Mouse (Mus musculus) embryonic facial prominence, embryonic 12.5 days (tissue): ENCODE results near the gene Gm20517. TPM values are rescaled to one million over a fixed set of nuclear protein-coding genes. Genes with fewer than 3 reads are reported as not detected.

Experiments
- ATAC-seq: fragments of 200-750 bp; cut with Nextera tagmentation; 2 replicates; pipeline ENCODE4 v1.8.0; 2017; ENCODE audit not compliant: insufficient number of reproducible peaks, insufficient read depth, low FRiP score, low TSS enrichment
- H3K27ac ChIP-seq: fragments of 300-500 bp; sonication (generic); 2 replicates; pipeline ENCODE4 v1.5.1; 2016; ENCODE audit warnings: mild to moderate bottlenecking
- H3K27me3 ChIP-seq: fragments of 300-500 bp; sonication (generic); 2 replicates; pipeline ENCODE4 v1.6.1; 2016; ENCODE audit warnings: mild to moderate bottlenecking, moderate library complexity
- H3K36me3 ChIP-seq: fragments of 300-500 bp; sonication (generic); 2 replicates; pipeline ENCODE4 v1.6.1; 2016; ENCODE audit warnings: mild to moderate bottlenecking
- H3K4me1 ChIP-seq: fragments of 300-500 bp; sonication (generic); 2 replicates; pipeline ENCODE4 v1.6.1; 2016
- H3K4me2 ChIP-seq: fragments of 300-500 bp; sonication (generic); replicated peaks from 2 replicates; pipeline ENCODE4 v1.6.1; 2016; ENCODE audit warnings: mild to moderate bottlenecking, moderate library complexity
- H3K4me3 ChIP-seq: fragments of 300-500 bp; sonication (generic); 2 replicates; pipeline ENCODE4 v1.5.1; 2016; ENCODE audit warnings: mild to moderate bottlenecking
- H3K9ac ChIP-seq: fragments of 300-500 bp; sonication (generic); 2 replicates; pipeline ENCODE4 v1.6.1; 2016; ENCODE audit warnings: mild to moderate bottlenecking, moderate library complexity
- H3K9me3 ChIP-seq: fragments of 300-500 bp; sonication (generic); 2 replicates; pipeline ENCODE4 v1.6.1; 2016; ENCODE audit warnings: mild to moderate bottlenecking, moderate library complexity
- WGBS: fragments of 180-500 bp; shearing (Covaris S2); methylation state at CpG from one replicate; pipeline ENCODE4 v1.1.7; 2016; 5-methylcytosine and 5-hydroxymethylcytosine counted together
- polyA plus RNA-seq: library from polyadenylated mRNA; unstranded; fragments of >200 nt; fragmentation: Nextera tagmentation; extraction: Ambion mirVana; gene quantifications from 2 replicates; pipeline ENCODE4 v1.2.1, GENCODE M21; 2016

Gm20517 gene
- polyA plus RNA-seq, 1 experiment from 2014 or later: 1.6 TPM

DNA sequence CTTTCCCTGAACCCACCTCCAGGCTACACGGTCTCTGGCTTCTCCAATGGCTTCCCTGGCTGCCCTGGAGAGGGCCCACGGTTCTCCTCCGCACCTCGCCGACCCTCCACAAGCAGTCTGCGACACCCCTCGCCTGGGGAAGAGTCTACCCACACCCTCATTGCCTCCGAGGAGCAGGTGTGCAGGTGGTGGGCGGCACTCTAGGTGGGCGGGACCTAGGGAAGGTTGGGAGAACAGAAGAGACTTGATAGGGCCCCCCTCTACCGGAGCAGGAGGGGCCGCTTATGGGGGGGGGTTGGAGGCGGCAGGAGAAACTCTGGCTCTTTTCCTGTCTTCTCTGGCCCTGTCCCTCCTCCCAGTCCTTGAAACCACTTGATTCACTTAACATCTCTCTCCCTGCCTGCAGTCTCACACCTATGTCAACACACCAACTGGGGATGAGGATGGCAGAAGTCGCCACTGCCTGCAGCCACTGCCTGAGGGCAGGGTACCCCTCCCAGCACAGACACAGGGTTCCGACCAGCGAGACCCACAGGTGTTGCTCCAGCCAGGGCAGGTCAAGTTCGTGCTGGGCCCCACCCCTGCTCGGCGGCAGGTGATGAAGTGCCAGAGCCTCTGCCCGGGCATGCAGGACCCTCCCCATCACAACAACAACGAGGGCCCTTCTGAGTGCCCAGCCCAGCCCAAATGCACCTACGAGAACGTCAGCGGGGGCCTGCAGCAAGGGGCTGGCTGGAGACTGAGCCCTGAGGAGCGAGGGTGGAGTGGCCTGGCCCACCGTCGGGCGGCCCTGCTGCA, 91.4 kb downstream of the Gm20517 start:
- Histone ChIP-seq H3K4me1 (peaks cover 11% of the 10 kb centered on the region; the same call in 1 of the 2 replicates), H3K27ac (no peak overlapping the region), H3K9ac (0 out of 2 replicates have a peak overlapping the region, but pooled peaks have one; percentile 1), H3K27me3 (peaks cover 15% of the 10 kb centered on the region), H3K9me3 (no peaks in the 10 kb centered on the region), H3K4me3 (no peak overlapping the region), H3K36me3 (peaks cover 43% of the 10 kb centered on the region), H3K4me2 (no peak overlapping the region)
- 0 out of 2 replicates have a peak, but pooled peaks have one; percentile 13 for ATAC-seq
- 31% methylated on average over 28 of the region's 28 CpGs for WGBS

DNA sequence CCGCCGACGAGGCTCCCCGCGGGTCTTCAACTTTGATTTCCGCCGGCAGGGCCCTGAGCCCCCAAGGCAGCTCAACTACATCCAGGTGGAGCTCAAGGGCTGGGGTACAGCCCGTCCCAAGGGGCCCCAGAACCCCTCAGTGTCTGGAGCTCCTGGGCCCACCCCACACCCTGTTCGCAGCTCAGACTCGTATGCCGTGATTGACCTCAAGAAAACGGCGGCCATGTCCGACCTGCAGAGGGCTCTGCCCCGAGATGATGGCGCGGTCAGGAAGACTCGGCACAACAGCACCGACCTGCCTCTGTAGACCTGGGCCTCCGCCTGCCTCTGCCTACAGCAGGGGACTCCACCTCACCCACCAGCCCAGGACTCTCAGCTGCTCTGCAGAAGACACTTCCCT, 92.2 kb downstream of the Gm20517 start:
- H3K4me2 ChIP-seq: no peak overlapping the region
- ATAC-seq: 0 out of 2 replicates have a peak, but pooled peaks have one; percentile 11

GRCm38 (mm10) chr17:47704692-47705091, 93.3 kb downstream of the Gm20517 start:
- no peak overlapping the region for H3K4me2 ChIP-seq
- 75% methylated on average over 4 of the region's 4 CpGs for WGBS
- H3K9ac ChIP-seq: no peak overlapping the region
- no peak for ATAC-seq
- H3K4me3 ChIP-seq: no peak overlapping the region
- peaks cover 37% of the 10 kb centered on the region for H3K36me3 ChIP-seq
- peaks cover 11% of the 10 kb centered on the region; the same call in 1 of the 2 replicates for H3K4me1 ChIP-seq
- H3K9me3 ChIP-seq: no peaks in the 10 kb centered on the region
- H3K27me3 ChIP-seq: peaks cover 15% of the 10 kb centered on the region
- H3K27ac ChIP-seq: no peak overlapping the region

More for the DNA sequence above, 92.2 kb downstream of the Gm20517 start:
- H3K36me3 ChIP-seq: peaks cover 39% of the 10 kb centered on the region
- WGBS: 21% methylated on average over 20 of the region's 20 CpGs
- H3K9me3 ChIP-seq: no peaks in the 10 kb centered on the region
- no peak overlapping the region for H3K9ac ChIP-seq
- H3K27me3 ChIP-seq: peaks cover 15% of the 10 kb centered on the region
- no peak overlapping the region for H3K4me3 ChIP-seq
- H3K27ac ChIP-seq: no peak overlapping the region
- H3K4me1 ChIP-seq: peaks cover 11% of the 10 kb centered on the region; the same call in 1 of the 2 replicates

DNA sequence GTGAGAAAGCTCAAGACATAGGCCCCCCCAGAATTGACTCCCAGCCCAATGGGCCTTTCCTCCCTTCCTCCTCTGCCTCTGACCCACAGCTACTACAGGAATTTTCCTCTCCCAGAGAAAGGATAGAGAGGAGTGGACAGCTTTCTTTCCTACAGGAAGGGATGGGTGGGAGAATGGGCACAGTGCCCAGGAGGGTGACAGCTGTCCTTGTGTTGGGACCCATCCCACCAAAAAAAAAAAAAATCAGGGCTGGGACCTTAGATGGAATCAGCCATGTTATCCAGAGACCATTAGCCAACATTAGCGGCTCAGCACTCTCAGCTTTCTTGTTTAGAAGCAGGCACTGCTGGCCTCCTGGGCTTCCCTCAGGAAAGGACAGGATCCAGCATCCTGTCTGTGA, 94.8 kb downstream of the Gm20517 start:
- H3K36me3 ChIP-seq: peaks cover 24% of the 10 kb centered on the region
- H3K9ac ChIP-seq: no peak overlapping the region
- H3K4me1 ChIP-seq: peaks cover 11% of the 10 kb centered on the region; the same call in 1 of the 2 replicates
- 59% methylated on average over 1 of the region's 1 CpGs for WGBS
- no peaks in the 10 kb centered on the region for H3K9me3 ChIP-seq
- no peak overlapping the region for H3K4me2 ChIP-seq
- no peak for ATAC-seq
- H3K27ac ChIP-seq: no peak overlapping the region
- peaks cover 15% of the 10 kb centered on the region for H3K27me3 ChIP-seq
- H3K4me3 ChIP-seq: no peak overlapping the region

DNA sequence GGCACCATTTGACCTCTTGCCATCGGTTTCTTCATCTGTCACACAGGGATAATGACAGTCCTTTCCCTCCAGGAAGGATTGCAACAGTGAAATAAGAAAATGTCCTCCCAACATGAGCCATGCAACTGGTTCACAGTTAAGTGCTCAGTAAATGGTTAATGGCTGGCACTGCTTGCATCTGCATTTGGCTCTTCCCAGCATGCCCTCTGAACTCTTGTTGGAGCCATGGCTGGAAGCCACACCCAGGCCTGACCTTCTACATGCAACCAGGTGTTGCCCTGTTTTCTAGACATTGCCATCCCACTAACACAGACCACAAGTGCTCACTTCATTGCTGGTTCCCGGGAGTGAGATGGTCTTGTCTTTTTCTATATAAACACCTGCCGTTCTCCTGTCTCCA, 96.6 kb downstream of the Gm20517 start:
- Histone ChIP-seq H3K4me3 (no peak overlapping the region), H3K9ac (no peak overlapping the region), H3K4me1 (peaks cover 5% of the 10 kb centered on the region; the same call in 1 of the 2 replicates), H3K27me3 (peaks cover 9% of the 10 kb centered on the region), H3K4me2 (no peak overlapping the region), H3K9me3 (no peaks in the 10 kb centered on the region), H3K36me3 (peaks cover 9% of the 10 kb centered on the region), H3K27ac (no peak overlapping the region)
- ATAC-seq: no peak
- 80% methylated on average over 3 of the region's 3 CpGs for WGBS

DNA sequence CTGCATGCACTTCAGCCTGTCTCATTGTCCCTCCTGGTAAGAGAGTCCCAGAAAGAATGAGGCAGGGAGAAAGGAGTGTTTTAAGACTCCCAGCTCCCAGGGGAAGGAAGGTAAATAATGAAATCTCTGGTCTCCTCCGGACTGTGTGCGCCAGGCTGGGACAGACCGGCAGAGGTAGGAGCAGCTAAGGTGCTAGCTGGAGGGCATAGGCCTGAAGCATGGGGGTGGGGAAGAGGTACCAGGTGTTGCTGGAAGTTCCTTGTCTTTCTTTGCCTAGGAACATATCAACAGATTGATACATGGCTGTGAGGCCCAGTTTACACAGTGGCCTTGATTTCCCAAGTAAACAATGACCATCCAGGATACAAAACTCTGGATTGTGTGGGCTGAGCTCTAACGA, 97.6 kb downstream of the Gm20517 start:
- no peaks in the 10 kb centered on the region for H3K27me3 ChIP-seq
- ATAC-seq: no peak
- H3K9me3 ChIP-seq: no peaks in the 10 kb centered on the region
- H3K4me1 ChIP-seq: no peaks in the 10 kb centered on the region
- no peak overlapping the region for H3K4me3 ChIP-seq
- H3K9ac ChIP-seq: no peak overlapping the region
- H3K36me3 ChIP-seq: no peaks in the 10 kb centered on the region
- 78% methylated on average over 4 of the region's 4 CpGs for WGBS
- no peak overlapping the region for H3K27ac ChIP-seq
- H3K4me2 ChIP-seq: no peak overlapping the region

GRCm38 (mm10) chr17:47710036-47710435, 98.6 kb downstream of the Gm20517 start:
- no peak overlapping the region for H3K27ac ChIP-seq
- no peaks in the 10 kb centered on the region for H3K27me3 ChIP-seq
- no peaks in the 10 kb centered on the region for H3K36me3 ChIP-seq
- no peak overlapping the region for H3K4me2 ChIP-seq
- no peaks in the 10 kb centered on the region for H3K9me3 ChIP-seq
- H3K4me3 ChIP-seq: no peak overlapping the region
- WGBS: 79% methylated on average over 3 of the region's 3 CpGs
- H3K4me1 ChIP-seq: no peaks in the 10 kb centered on the region
- no peak for ATAC-seq
- H3K9ac ChIP-seq: no peak overlapping the region

DNA sequence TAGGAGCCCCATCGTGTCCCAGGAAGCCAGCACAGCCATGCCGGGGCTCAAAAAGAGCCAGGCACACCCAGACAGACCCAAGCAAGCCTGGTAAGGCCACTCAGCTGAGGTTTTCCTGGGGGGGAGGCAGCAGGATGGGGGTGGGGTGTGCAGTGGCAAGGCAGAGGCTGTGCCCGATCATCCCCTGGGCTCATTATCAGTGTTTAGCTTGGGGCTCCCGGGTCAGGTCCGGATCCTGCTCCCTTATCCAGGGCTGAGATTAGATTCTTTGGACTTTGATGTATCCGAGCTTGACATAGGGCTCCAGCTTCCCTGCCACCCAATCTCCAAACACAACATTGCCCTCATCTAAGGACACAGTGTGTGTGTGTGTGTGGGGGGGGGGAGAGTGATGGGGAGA, 100.5 kb downstream of the Gm20517 start:
- Histone ChIP-seq H3K4me2 (no peak overlapping the region), H3K9ac (no peak overlapping the region), H3K9me3 (no peaks in the 10 kb centered on the region), H3K27ac (no peak overlapping the region), H3K36me3 (no peaks in the 10 kb centered on the region), H3K27me3 (no peaks in the 10 kb centered on the region), H3K4me3 (no peak overlapping the region), H3K4me1 (no peaks in the 10 kb centered on the region)
- WGBS: 56% methylated on average over 6 of the region's 6 CpGs
- no peak for ATAC-seq

- Histone ChIP-seq H3K27me3 (no peaks in the 10 kb centered on the region), H3K27ac (0 out of 2 replicates have a peak overlapping the region, but pooled peaks have one; percentile 11), H3K4me1 (no peaks in the 10 kb centered on the region), H3K4me2 (0 out of 2 replicates have a peak overlapping the region, but pooled peaks have one; percentile 7), H3K9me3 (no peaks in the 10 kb centered on the region), H3K9ac (0 out of 2 replicates have a peak overlapping the region, but pooled peaks have one; percentile 19), H3K36me3 (no peaks in the 10 kb centered on the region), H3K4me3 (no peak overlapping the region)
- WGBS: 45% methylated on average over 13 of the region's 22 CpGs
- ATAC-seq: no peak
These were observed 101.6 kb downstream of the Gm20517 start for GRCm38 (mm10) chr17:47712889-47713571.

GRCm38 (mm10) chr17:47715037-47715436, 103.6 kb downstream of the Gm20517 start:
- Histone ChIP-seq H3K27me3 (no peaks in the 10 kb centered on the region), H3K9ac (no peak overlapping the region), H3K36me3 (no peaks in the 10 kb centered on the region), H3K4me1 (no peaks in the 10 kb centered on the region), H3K9me3 (no peaks in the 10 kb centered on the region), H3K4me3 (no peak overlapping the region), H3K4me2 (no peak overlapping the region), H3K27ac (no peak overlapping the region)
- 63% methylated on average over 3 of the region's 3 CpGs for WGBS
- no peak for ATAC-seq

DNA sequence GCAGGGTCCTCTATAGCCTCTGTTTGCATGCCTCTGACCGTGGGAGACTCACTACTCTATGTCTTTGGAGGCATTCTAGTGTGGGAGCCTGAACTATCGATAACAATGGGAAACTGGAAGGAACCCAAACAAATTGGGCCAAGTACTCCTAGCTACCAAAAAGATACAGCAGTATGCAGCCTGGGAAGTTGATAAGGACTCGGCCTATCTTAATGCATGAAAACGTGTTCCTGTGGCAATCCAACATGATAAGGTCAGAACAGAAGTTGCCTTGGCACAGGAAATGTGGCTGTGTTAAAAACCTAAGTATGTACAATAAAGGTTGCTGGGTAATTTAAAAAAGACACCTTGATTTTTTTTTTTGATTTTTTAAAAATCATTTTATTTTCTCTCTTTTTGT, 109.8 kb downstream of the Gm20517 start:
- Histone ChIP-seq H3K4me3 (no peak overlapping the region), H3K36me3 (no peaks in the 10 kb centered on the region), H3K9me3 (no peaks in the 10 kb centered on the region), H3K9ac (no peak overlapping the region), H3K4me2 (no peak overlapping the region), H3K27ac (no peak overlapping the region), H3K27me3 (no peaks in the 10 kb centered on the region), H3K4me1 (no peaks in the 10 kb centered on the region)
- no peak for ATAC-seq
- 83% methylated on average over 4 of the region's 4 CpGs for whole genome bisulfite sequencing

DNA sequence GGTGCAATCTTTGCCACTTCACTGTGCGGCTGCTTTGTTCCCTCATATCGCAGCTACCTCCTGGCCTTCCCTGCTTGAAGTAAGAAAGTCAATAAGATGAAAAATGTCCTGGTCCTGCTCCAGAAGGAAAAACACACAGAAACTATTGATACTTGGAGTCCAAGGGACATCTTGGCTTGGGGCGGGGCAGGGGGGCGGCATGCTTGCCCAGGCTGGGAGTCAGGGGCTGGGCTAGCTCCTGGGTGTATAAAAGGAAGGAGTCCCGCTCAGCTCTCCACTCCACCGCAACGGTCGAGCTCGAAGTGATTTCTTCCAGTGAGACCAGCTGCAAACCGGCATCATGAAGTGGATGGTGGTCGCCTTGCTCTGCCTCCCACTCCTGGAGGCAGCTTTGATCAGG, 115.2 kb downstream of the Gm20517 start, which contains the start of gene Pgc:
Gene Pgc (plus strand): TSS at position 277 of the 400 bp plus-strand sequence.
- H3K4me1 ChIP-seq: no peaks in the 10 kb centered on the region
- 79% methylated on average over 11 of the region's 11 CpGs for WGBS
- H3K9me3 ChIP-seq: no peaks in the 10 kb centered on the region
- no peaks in the 10 kb centered on the region for H3K36me3 ChIP-seq
- no peak within 1 kb of the TSS for H3K9ac ChIP-seq
- no peak for ATAC-seq
- no peak within 1 kb of the TSS for H3K4me3 ChIP-seq
- H3K27ac ChIP-seq: no peak within 1 kb of the TSS
- no peak within 1 kb of the TSS for H3K4me2 ChIP-seq
- H3K27me3 ChIP-seq: no peaks in the 10 kb centered on the region
